Mouse (Mus musculus) adrenal gland, postnatal 4 days (tissue): ENCODE results near the gene Snx11. TPM values are rescaled to one million over a fixed set of nuclear protein-coding genes. Genes with fewer than 3 reads are reported as not detected.
A peak's percentile ranks its signal among the peaks of the same experiment; 100 is the strongest.
"Not testable (repeated sequence)": the region's sequence is repeated elsewhere in the genome, so short reads cannot be mapped to it uniquely, and the experiment has no call there.

Experiments
- DNase-seq, 2 experiments: peaks; one replicate each; pipeline ENCODE4 v3.0.0; 2021 to 2022; ENCODE audit warnings: low spot score in 2 of 2, mixed read lengths in 2 of 2
- total RNA-seq, 2 experiments: library from RNA; stranded (reverse); gene quantifications; 2 replicates each; pipeline ENCODE4 v1.2.3; 2021

Gene Snx11
- total RNA-seq, 2 experiments from 2014 or later: 27.8 TPM

DNA sequence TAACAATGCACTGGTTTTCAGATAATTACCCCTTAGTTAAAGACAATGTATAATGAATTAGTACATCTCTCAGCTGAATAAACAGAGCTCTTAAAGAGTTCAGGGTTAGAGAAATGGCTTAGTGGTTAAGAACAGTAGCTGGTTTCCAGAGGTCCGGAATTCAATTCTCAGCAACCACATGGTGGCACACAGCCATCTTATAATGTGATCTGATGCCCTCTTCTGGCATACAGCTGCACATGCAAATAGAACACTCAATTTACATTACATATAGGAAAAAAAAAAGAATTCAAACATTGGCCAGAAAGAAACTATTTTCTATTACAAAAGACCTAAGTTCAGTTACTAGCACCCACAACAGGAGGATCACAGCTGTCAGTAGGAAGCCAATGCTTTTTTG, 19.2 kb upstream of the Snx11 start:
- no peak for DNase-seq

DNA sequence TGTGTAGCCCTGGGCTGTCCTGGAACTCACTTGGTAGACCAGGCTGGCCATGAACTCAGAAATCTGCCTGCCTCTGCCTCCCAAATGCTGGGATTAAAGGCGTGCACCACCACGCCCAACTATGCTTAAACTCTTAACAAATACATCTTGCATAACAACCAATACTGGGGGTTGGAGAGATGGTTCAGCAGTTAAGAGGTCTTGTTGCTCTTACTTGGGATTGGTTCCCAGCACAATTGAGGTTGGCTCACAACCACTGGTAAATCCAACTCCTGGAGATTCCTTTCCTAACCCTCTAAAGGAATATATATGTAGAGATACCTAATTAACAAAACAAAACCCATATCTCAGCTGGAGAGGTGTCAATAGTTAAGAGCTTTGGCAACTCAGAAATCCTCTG, 18.7 kb upstream of the Snx11 start:
- DNase-seq: no peak

DNA sequence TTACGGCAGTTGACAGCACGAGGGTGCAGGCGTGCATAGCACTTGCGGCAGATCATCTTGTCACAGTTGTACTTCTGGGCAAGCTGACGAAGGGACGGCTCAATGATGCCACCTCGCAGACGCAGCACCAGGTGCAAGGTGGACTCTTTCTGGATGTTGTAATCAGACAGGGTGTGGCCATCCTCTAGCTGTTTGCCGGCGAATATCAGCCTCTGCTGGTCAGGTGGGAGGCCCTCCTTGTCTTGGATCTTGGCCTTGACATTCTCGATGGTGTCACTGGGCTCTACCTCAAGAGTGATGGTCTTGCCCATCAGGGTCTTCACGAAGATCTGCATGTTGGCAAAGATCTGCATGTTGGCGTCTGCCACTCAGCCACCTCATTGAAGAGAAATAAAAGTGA, 18.1 kb upstream of the Snx11 start:
- DNase-seq: no peak

DNA sequence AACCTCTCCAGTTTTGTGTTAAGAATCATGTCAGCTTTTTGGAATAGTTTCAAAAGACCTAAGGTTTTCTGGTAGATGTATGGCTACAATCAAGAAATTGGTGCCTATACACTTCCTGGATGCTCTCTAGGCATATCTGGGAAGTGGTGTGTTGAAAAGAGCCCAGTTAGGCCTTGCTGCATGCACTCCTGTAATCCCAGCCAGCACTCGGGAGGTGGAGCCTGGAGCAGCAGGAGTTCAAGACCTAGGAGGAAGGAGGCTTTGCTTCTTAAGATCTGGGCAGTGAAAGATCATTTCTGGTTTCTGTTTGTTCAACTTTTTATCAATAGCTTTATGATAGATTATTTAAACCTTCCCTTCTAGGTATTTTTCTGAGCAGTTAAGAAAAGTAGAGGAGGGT, 13.3 kb upstream of the Snx11 start:
- DNase-seq: no peak

DNA sequence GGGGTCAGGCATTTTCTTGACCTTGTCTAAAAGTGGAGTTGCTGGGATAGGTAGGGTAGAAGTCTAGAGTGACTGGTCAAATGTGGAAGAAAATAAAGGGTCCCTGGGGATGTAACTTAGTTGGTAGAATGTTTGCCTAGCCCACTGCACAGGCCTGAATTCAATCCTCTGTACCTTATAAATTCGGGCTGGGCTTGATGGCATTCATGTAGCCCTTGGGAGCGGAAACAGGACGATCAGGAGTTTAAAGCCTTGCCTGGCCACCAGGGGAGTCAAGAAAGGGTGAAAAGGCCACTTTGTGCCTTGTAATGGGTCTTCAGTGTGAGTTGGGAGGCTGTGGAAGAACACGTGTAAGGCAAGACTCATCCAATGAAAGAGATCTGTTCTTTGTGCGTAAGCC, 12.6 kb upstream of the Snx11 start:
- no peak for DNase-seq

DNA sequence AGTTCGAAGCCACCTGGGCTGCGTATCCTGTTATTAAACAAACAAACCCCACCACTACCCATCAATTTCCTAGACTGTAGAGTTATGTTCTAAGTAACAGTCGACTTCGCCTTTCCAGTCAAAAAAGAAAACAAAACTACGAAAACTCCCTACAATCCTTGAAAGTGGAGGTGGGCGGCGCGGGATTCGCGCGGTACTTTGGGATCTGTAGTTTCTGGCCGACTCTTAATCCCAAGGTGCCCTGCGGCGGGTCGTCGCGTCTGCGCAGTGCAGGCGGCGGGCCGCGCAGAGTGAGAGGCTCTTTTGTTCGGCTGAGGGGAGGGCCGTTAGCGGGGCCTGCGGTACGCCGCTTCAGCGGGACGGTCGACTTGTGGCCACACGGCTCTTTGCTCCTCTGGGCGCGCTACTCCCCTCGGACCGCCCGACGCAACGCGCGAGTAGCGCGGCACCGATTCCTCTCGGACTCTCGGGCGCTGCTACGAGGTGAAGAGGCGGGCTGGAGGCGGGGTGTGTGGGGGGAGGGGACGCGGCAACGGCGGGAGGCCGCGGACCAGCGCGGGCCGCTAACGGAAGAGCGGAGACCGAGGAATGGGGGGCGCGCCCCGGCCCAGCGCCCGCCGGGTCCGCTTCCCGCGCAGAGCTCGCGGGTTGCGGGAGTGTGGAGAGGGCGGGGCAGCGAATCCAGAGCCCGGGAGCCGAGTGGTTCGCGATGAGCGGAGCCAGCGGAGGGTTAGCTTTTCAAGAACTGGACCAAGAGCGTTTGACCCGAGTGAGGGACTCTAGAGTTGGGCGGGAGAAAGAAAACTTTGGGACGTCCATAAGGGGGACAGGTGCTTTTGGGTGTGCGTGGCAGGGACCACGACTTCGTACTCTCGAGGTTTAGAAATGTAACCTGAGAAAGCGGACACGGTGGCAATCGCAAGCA, 11.8 kb upstream of the Snx11 start, which contains the start of gene Cbx1:
Cbx1 (plus strand) TSS at position 257 of the 925 bp plus-strand sequence.
- peak; percentile 85 to 86 for DNase-seq

DNA sequence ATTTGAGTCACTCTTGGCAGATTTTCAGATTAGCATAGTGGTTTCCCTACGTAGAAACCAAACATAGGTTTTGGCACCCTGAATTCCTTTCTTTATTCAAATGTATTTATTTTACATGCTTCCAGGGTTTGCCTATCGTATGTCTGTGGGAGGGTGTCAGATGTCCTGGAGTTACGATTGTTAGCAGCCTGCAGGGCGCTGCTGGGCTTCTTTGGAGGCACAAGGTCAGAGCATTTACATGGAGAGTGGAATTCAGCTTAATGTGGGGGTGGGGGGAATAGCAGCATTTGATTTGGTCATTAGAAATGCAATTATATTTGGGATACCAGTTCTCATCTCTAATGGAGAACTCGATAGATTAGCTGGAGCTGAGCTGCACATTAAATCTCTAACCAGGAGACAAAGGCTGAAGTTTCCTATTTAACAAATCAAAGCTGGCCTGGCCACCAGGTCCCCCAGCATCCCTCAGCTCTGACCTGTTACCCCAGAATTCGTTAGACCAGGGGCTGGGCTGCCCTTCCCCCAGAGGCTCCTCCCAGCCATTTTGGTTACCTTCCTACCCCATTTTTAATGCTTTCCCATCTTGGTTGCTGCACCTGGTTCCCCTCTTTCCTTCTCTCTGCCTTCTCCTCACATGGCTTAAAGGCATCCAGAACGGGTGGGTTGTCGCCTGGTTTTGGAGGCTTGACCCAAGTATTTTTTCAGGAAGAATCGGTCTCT, 9.5 kb upstream of the Snx11 start:
- DNase-seq: no peak

DNA sequence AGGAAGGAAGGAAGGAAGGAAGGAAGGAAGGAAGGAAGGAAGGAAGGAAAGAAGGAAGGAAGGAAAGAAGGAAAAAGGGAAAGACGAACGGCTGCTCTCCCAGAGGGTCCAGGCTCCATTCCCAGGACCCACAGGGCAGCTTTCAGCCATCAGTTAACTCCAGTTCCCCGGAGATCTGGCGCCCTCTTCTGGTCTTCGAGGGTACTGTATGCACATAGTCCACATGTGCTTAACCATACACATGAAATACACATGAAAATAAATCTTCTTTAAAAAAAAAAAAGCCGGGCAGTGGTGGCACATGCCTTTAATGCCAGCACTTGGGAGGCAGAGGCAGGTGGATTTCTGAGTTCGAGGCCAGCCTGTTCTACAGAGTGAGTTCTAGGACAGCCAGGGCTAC, 7.5 kb upstream of the Snx11 start:
- peak; percentile 36 to 60 for DNase-seq

DNA sequence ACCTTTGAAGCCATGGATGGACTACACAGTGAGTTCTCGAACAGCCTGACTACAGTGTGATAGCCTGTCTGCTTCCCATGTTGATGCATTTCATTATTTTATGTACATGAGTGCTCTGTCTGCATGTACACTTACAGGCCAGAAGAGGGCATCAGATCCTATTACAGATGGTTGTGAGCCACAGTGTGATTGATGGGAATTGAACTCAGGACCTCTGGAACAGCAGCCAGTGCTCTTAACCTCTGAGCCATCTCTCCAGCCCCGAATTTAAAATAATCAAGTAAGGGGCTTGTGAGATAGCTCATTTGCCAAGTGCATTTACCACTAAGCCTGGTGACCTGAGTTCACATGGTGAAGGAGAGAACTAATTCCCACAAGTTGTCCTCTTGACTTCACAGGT, 4.1 kb upstream of the Snx11 start:
- no peak for DNase-seq

DNA sequence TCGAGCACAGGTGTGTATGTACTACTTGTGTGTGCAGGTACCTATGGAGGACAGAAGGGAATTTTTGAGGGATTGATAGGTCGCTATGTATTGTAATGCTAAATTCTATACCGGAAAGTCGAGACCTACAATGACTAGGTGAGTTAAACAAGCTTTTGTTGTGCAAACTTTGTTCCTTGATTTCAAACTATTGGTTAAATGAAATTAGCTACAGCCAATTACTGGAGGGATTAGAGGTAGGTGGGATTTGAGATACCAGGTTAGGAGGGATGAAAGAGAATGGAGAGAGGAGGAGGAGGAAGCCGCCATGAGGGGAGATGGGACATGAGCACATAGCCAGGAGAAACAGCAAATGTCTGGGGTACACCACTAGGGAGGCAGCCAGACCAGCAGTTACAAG, 2.9 kb upstream of the Snx11 start:
- no peak for DNase-seq

DNA sequence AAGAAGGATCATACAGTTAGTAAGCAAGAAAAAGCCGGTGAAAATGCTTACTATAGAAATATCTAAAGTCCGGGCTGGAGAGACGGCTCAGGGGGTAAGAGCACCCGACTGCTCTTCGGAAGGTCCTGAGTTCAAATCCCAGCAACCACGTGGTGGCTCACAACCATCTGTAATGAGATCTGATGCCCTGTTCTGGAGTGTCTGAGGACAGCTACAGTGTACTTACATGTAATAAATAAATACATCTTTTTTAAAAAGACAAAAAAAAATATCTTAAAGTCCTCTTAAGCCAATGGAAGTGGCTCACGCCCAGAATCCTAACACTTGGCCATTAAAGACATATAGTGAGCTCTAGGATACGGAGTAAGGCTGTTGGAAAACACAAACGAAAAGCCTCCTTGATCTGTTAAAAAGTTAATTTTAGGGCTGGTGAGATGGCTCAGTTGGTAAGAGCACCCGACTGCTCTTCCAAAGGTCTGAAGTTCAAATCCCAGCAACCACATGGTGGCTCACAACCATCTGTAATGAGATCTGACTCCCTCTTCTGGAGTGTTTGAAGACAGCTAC, 785 bp upstream of the Snx11 start:
- not testable (repeated sequence) for DNase-seq

DNA sequence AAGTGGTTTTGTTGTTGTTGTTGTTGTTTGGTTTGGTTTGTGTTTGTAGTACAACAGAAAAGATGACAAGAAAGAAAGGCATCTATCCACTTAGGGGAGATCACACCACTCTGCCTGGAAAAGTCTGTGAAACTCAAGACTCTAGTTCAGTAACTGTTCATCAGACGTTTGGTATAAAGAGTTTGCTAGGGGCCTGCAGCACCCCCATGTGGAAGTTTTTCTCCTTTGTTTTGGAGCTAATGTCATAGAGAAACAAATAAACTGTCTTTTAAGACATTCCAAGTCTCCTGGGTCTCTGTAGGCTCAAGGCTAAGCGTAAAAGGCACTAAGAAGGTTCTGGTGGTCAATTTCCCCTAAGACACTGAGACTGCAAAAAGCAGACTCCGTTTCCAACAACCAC, 1.3 kb downstream of the Snx11 start:
- DNase-seq: no peak

DNA sequence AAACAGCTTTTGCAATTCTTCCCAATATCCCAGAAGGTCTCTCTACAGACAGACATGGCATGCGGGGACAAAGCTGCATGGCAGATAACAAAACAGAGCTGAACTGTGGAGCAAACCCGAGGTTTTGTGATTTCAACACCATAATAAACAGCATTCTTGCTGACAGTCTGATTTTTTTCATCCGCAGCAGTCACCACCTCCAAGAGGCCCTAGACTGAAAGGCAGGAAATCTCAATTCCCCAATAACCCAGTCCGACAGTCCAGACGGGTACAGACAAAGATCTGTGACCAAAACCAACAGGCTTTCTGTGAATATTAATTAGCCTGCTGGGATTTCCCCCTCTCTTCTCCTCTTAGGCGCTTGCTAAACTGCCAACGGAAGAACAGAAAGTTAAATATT, 1.7 kb downstream of the Snx11 start:
- no peak for DNase-seq

DNA sequence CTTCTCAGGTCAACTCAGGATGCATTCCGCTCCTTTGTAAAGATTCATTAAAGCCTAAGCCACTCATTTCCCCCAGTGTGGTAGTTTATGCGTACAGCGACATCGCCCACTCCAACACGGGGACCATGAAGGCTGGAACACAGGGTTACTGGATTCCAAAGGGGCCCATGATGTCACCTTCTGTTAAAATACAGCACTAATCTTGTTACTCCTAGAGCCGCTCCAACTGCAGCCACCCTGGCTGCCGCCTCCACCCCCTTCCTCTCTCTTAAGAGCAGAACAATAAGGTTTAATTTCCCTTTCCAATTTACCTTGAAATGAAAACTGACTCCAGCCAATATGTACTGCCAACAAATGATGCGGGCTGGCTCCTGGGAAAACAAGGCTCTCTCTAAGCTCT, 2.3 kb downstream of the Snx11 start:
- DNase-seq: no peak

DNA sequence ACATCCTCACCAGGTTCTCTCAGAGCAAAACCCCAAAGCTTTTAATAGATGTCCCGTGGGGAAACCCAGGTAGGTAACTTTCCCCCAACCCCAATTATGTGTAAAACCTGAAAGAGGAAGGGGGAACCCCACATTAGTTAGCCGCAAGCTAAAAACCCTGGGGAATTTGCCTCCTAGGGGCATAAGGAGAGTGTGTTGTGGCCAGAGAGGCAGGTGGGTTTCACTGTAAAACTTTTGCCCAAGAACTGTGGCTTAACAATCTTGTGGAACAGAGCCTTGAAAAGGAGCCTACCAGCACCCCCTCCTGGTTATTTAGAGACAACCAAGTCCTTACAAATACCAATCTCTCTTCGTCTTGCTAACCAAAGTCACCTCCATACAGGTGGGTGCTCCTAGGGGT, 2.8 kb downstream of the Snx11 start:
- no peak for DNase-seq

DNA sequence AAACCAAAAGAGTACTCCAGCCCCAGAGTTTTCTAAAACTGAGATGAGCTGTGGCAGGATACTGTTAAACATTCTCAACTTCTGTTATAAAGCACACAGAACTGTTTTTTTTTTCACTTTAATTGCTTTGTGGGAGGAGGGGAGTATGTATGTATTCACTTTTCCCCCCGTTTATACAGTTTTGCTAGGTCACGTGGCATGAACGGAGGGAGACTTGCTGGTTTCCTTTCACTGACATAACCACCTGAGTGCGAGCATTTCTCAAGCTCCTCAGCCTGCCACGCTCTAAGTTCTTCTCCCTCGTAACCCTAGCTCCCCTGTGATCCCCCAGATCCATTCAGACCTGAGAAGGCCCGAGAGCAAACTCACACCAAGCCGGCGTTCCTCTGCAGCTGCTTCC, 4.9 kb downstream of the Snx11 start:
- DNase-seq: no peak

DNA sequence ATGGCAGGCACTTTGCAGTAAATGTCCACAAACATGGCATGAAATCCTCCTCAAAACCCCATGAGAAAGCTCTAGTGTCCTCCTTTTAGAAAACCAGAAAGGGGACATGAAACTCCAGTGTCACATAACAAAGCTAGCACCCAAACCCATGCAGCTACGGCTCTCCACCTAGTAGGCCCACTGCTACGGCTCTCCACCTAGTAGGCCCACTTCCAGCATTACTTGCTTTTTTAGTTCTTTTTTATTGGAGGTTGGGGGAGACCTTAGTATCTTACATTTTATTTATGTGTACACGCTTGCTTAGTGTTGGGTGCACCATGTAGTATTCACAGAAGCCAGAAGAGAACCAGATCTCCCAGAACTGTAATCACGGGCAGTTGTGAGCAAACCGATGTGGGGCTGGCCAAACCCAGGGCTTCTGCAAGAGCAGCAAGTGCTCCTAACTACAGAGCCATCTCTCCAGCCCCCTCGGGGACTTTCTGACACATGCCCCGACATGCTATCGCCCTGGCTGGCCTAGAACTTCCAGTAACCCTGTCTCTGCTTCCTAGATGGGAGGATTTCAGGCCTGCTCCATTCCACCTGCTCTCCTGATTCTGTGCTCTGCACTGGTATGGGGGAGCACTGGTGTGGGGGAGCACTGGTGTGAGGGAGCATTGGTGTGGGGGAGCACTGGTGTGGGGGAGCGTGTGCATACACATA, 5.9 kb downstream of the Snx11 start:
- DNase-seq: no peak

DNA sequence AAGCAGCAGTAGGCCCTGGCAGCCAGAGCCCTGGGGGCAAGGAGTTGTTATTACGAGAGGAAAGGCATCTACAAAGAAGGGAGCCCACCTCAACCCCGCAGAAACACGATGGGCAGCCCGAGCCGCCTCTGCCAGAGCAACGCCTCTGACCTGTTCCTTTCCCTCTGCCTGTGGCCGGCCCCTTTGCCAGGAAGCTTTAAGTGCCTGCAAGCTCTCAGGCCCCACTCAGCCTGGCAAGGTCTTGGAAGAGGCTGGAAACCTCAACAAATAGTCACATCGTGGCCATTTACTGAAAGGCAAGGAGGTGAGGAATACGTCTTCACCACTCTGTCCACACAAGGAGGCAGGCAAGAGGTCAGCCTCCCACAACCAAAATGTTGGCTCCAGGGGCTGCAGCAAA, 9.1 kb downstream of the Snx11 start:
- no peak for DNase-seq

DNA sequence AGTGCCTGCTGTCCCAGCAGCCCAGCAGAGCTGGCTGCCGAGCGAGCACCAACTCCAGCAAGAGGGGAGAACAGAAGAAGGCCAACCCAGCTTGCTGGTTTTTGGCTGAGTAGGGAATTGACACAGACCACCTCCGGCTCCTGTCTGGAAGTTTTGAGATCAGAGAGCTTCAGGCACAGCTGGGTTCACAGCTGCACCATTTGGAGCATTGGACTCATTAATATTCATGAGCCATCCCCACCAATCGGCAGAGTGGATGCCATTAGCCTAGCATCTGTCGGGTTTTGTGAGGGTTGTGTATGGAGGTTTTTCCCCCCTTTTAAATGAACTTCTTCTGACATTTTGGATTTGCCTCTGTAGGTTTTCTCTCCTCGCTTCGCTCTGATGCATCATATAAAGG, 10.3 kb downstream of the Snx11 start:
- DNase-seq: no peak

DNA sequence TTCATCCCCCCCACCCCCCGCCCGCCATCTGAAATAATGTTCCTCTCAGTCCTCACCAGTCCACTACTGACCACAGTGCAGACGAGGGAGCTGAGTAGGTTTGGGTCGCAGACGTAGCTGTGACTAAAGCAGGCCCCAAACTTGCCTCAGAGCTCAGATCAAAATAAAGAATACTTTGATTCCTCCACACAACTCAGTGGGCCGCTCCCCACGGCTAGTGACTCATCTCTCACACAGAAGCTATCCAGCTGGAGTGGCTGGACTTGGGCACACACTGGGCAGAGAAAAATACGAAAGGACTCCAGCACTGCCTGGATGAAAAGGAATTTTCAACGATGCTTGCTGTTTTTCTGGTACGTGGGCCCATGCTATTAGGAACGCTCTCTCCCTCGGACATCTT, 10.8 kb downstream of the Snx11 start:
- no peak for DNase-seq

DNA sequence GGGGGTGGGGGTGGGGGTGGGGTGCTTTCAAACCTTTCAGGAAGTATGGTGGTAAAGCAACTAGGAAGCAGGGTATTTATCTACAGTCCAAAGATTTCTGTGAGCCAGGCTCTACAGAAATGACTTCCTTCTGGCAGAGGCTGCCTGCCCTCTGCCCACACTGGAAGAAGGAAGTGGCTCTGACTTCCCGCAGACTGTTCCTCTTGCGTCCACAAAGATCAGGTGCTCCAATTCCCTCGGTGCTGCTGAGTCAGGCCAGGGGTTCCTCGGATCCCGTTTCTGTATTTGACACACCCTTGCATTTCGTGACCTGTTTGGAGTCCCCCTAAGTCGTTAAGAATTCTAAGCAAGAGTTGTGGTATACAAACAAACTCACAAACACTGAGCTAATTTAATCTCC, 11.7 kb downstream of the Snx11 start:
- DNase-seq: no peak
